In genomic region chr11:108558544-108558943, GRCm38 (mm10) we compare ENCODE assay signal across 25 mouse cellular contexts.
DNase-seq lines count a peak whose midpoint lies in the region; ATAC-seq lines count a peak whose summit lies in the region.
"Had no signal": no experiment of that assay in that cellular context is flagged by ENCODE, and none has a peak within 500 bp of the region (broad histone marks: within the 10 kb centered on the region; RNA-seq: fewer than 3 reads in every experiment).

No protein-coding gene starts in this region.

- H3K4me2 ChIP-seq in forebrain, embryonic 14.5 days (ENCODE audit: low read length) = no peak overlapping the region
- H3K4me2 ChIP-seq: embryonic facial prominence, embryonic 12.5 days; heart, embryonic 12.5 days; hindbrain, embryonic 14.5 days; limb, embryonic 15.5 days; liver, embryonic 15.5 days; lung, embryonic 15.5 days; stomach, embryonic 15.5 days had no signal

- ATAC-seq in forebrain, embryonic 14.5 days = peak; percentile 55; the same call in 1 of the 2 replicates
- ATAC-seq in erythroid progenitor cell, adult 5-6 weeks (replicated peaks; ENCODE audit: low FRiP score, poor library complexity, severe bottlenecking) = no peak
- ATAC-seq: intestine, embryonic 16.5 days had no signal

- peak; percentile 59 to 74 for DNase-seq in cerebellum, postnatal 10 days
- no peak for DNase-seq in cerebellum, adult 11 months
- peak; percentile 24 for DNase-seq in layer of hippocampus, adult 11-12 months (ENCODE audit: low spot score)
- no peak for DNase-seq in layer of hippocampus, adult 9-10 months (ENCODE audit: low spot score)
- DNase-seq in brain, adult 2 months (ENCODE audit: low read depth, low spot score) = peak; percentile 32
- peak; percentile 51 for DNase-seq in forebrain, embryonic 14.5 days (ENCODE audit: low spot score)
- no peak for DNase-seq in frontal cortex, postnatal 14 days (ENCODE audit: low spot score in 2 of 2)
- DNase-seq: adrenal gland, postnatal 10 days; cerebellum, adult 9-10 months; gastrocnemius, postnatal 25 days; heart, adult 18-20 months; heart, postnatal 14 days; kidney, postnatal 25 days; lung, postnatal 4 days; thymus, adult 18-20 months; thymus, postnatal 36 days had no signal

- no peaks in the 10 kb centered on the region for H3K27me3 ChIP-seq in forebrain, embryonic 14.5 days (replicated peaks; ENCODE audit: control insufficient read depth, insufficient read depth, low read length)
- H3K27me3 ChIP-seq: embryonic facial prominence, embryonic 12.5 days; heart, embryonic 12.5 days; limb, embryonic 15.5 days; liver, embryonic 15.5 days; lung, embryonic 15.5 days; stomach, embryonic 15.5 days had no signal

- no peak overlapping the region for H3K27ac ChIP-seq in forebrain, embryonic 14.5 days (ENCODE audit: low read depth, low read length)
- H3K27ac ChIP-seq: embryonic facial prominence, embryonic 12.5 days; hindbrain, embryonic 14.5 days; limb, embryonic 15.5 days; liver, embryonic 15.5 days; lung, embryonic 15.5 days; stomach, embryonic 15.5 days had no signal

- H3K9me3 ChIP-seq in forebrain, embryonic 14.5 days (replicated peaks; ENCODE audit: control insufficient read depth, low read length) = no peaks in the 10 kb centered on the region
- H3K9me3 ChIP-seq: embryonic facial prominence, embryonic 12.5 days; heart, embryonic 12.5 days; limb, embryonic 15.5 days; liver, embryonic 15.5 days; lung, embryonic 15.5 days; stomach, embryonic 15.5 days had no signal

- no peak overlapping the region for H3K4me3 ChIP-seq in forebrain, embryonic 14.5 days (ENCODE audit: low read depth, low read length)
- H3K4me3 ChIP-seq: embryonic facial prominence, embryonic 12.5 days; heart, embryonic 12.5 days; limb, embryonic 15.5 days; liver, embryonic 15.5 days; lung, embryonic 15.5 days; stomach, embryonic 15.5 days had no signal

- no peaks in the 10 kb centered on the region for H3K36me3 ChIP-seq in forebrain, embryonic 14.5 days (ENCODE audit: control insufficient read depth, insufficient read depth, low read length)
- H3K36me3 ChIP-seq: embryonic facial prominence, embryonic 12.5 days; heart, embryonic 12.5 days; limb, embryonic 15.5 days; liver, embryonic 15.5 days; lung, embryonic 15.5 days; stomach, embryonic 15.5 days had no signal

- 63% methylated on average over 4 of the region's 4 CpGs for WGBS in forebrain, embryonic 14.5 days

- no peak overlapping the region for H3K9ac ChIP-seq in forebrain, embryonic 14.5 days (ENCODE audit: low read length)
- H3K9ac ChIP-seq: embryonic facial prominence, embryonic 12.5 days; heart, embryonic 12.5 days; hindbrain, embryonic 14.5 days; limb, embryonic 15.5 days; liver, embryonic 15.5 days; lung, embryonic 15.5 days; stomach, embryonic 15.5 days had no signal

- H3K4me1 ChIP-seq in forebrain, embryonic 14.5 days (ENCODE audit: control insufficient read depth, insufficient read depth, low read length) = peaks cover 10% of the 10 kb centered on the region; the same call in 1 of the 2 replicates
- H3K4me1 ChIP-seq: heart, embryonic 12.5 days; limb, embryonic 15.5 days; liver, embryonic 15.5 days; stomach, embryonic 15.5 days had no signal

Comparison
In these comparisons a context has a peak if more than half of its experiments do, and no peak if none do; other contexts are left out.
1. DNase-seq: peak in cerebellum, postnatal 10 days (2 of 2), layer of hippocampus, adult 11-12 months (single experiment), brain, adult 2 months (single experiment) and forebrain, embryonic 14.5 days (single experiment); none in cerebellum, adult 11 months (single experiment), layer of hippocampus, adult 9-10 months (single experiment) and frontal cortex, postnatal 14 days (0 of 2).